Mouse (Mus musculus) fat pad, adult 2 months (tissue): Measurements from ENCODE around the gene Mapk12.

ENCODE experiments used
- DNase-seq: peaks from one replicate; pipeline ENCODE4 v3.0.0-alpha.2; 2011; ENCODE audit warnings: low read depth, low spot score; ENCODE audit errors: extremely low read depth

Mapk12 gene

DNA sequence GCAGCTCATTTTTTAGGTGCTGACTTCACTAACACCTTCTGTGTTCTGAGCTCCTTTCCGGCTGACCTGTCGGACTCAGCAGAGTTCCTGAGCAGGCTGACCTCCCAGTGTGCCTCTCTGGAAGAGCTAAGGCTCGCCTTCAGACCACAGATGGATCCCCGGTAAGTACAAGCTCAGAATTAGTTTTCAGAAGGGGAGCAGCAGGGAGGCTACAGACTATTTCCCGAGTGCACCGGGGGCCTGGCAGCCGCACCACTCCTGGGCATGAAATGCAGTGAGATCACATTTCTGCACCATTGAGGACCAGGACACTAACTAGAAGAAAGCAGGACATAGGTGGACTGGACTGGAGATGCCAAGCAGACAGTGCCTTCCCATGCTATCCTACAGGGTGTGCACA lies 41.9 kb downstream of the Mapk12 start:
- DNase-seq, result no peak

- no peak for DNase-seq
These were observed 43.1 kb downstream of the Mapk12 start for GRCm38 (mm10) chr15:89097450-89097849.

DNA sequence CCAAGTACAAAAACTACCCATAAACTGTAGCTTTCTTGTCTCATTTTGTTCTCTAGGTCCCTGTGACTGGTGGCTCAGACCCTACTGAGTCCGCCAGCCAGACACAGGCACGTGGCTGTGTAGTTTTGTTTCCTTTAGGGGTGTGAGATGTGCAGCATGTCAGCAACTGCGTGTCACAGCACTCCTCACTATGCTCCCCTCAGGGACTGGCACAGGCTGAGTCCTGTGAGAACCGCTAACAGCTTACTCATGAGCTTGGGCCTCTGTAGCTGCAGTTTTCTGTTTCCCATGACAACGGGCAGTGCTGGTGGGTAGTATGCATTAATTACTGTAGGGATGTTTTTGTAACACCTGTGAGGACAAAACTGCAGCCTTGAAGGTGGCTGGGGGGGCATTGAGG lies 48.3 kb downstream of the Mapk12 start:
- no peak for DNase-seq

GRCm38 (mm10) chr15:89090662-89091061 lies 49.8 kb downstream of the Mapk12 start:
- no peak for DNase-seq

DNA sequence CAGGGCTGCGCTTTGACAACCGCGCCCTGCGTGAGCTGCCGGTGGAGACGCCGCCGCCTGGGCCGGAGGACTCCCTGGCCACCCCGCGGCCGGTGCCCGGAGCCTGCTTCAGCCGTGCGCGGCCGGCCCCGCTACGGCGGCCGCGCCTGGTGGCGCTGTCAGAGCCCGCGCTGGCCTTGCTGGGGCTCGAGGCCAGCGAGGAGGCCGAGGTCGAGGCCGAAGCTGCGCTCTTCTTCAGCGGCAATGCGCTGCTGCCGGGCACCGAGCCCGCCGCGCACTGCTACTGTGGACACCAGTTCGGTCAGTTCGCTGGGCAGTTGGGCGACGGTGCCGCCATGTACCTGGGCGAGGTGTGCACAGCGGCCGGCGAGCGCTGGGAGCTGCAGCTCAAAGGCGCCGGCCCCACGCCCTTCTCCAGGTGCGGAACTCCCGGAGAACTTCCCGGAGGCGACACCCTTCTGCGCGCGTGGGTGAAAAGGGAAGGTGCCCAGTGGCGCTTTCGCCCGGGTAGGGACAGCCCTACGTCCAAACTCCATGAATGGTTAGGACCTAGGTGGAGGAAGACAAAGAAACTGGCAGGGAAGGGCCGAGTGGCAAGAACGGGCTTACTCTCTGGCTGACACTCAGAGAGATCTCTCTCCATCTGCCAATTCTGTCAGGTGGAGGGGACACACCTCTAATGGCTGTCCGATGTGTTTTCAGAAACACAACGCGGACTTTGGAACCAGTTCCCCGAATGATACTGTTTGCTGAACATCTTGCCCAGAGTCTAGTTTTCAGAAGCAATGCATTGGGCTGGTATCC lies 51.1 kb downstream of the Mapk12 start:
- no peak for DNase-seq

- no peak for DNase-seq
These were observed 51.8 kb downstream of the Mapk12 start, which contains the start of gene Selenoo for GRCm38 (mm10) chr15:89088607-89089247. Selenoo (plus strand) TSS chr15:89089084.

DNA sequence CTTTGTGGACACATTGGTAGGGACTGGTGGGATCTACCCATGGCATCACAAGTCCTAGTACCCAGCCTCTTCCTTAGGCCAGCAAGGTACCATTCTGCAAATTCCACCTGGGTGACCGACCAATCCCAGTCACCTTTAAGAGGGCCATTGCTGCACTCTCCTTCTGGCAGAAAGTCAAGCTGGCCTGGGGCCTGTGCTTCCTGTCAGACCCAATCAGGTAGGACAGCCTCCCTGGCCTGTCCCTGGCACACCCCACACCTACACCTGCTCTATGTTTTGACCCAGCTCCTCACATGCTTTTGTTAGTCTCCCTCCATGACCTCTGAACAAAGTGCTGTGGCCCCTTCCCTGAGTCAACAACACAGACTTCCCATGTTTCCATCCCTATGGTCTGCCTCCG lies 55.7 kb downstream of the Mapk12 start:
- DNase-seq, result no peak

DNA sequence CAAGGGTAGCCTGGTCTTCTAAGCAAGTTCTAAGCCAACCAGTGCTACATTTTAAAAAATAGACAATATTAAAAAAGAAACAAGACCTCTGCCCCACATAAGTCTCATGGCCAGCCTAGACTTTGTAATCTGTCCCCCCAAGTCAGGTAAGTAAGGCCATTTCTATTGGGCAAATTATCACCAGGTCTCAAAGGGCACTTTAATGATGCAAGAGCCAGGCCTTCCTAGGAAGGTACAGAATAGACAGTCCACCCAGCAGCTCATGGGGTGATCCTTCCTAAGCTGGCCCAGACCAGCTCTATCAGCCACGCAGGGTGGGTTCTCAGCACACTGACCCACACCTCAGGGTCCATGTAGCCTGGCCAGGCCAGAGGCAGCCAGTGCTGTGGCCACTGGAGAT lies 56.6 kb downstream of the Mapk12 start:
- DNase-seq, result no peak
